Mouse (Mus musculus): Measurements from ENCODE around the gene Slitrk1. TPM values are rescaled to one million over a fixed set of nuclear protein-coding genes. Genes with fewer than 3 reads are reported as not detected.

The Slitrk1 gene
- polyA plus RNA-seq (2014; fragmentation: Nextera tagmentation; extraction: Ambion mirVana), result 0.39 and 0.43 TPM in 2 replicates

DNA sequence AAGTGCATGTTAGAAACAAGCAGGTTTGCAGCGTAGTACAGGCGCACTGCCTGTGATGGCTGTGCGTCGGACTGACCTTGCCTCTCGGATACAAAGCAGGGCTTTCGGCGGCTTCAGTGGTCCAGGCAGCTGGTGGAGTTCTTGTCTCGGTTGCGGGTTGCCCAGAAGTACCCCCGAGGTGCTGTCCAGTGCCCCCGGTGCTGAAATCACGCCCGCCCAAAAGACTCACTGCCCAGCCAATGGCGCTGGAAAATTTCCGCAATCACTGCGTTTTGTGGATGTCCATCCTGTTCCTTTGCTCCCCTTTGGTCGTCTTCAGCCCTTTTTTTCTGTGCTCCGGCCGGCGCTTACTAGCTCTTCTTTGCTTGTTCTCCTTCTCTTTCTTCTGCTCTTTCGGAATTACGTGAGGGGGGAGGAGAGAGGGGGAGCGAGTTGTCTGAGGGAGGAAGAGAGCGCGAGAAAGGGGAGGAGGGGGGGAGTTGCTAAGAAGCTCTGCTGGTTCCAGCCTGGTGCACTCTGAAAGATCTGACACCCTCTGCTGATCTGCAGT lies at the start of gene Slitrk1:
Gene Slitrk1, minus strand, starts transcription at position 445 of the 550 bp plus-strand sequence.
- Histone ChIP-seq H3K4me2 (peak within 1 kb of the TSS; percentile 47), H3K4me1 (replicated peaks; ENCODE audit: control insufficient read depth, insufficient read depth, low read length) (no peaks in the 10 kb centered on the region), H3K9ac (ENCODE audit: low read depth, low read length) (no peak within 1 kb of the TSS), H3K36me3 (ENCODE audit: control insufficient read depth, insufficient read depth, low read length) (no peaks in the 10 kb centered on the region), H3K27me3 (replicated peaks; ENCODE audit: control insufficient read depth, insufficient read depth, low read length) (peaks cover 38% of the 10 kb centered on the region), H3K9me3 (ENCODE audit: control insufficient read depth, low read length) (no peaks in the 10 kb centered on the region), H3K4me3 (ENCODE audit: low read depth, low read length) (peak within 1 kb of the TSS; percentile 24), H3K27ac (ENCODE audit: low read depth, low read length) (no peak within 1 kb of the TSS)
- ATAC-seq (replicated peaks; ENCODE audit: low FRiP score) (peak; percentile 39), DNase-seq (ENCODE audit: low spot score) (peak; percentile 56)
- WGBS, result 1% methylated on average over 24 of the region's 25 CpGs

DNA sequence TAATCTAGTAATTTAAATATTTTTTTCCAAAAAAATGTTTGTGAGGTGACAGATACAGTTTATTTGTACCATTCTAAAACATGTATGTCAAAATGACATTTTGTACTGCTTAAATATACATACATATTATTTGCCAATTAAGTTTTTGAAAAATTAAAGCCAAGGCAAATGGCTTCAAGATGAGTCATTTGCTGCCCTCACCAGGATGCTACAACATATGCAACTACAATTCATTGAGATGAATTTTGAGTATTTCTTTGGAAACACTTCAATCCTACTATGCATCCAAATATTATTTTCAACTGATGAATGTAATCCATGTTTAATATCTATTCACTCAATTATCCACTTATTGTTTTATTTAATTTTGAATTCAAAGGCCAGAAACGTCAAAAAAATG lies 21.8 kb upstream of the Slitrk1 start:
- no peaks in the 10 kb centered on the region for H3K4me1 ChIP-seq (replicated peaks; ENCODE audit: control insufficient read depth, insufficient read depth, low read length)
- H3K4me2 ChIP-seq, result no peak overlapping the region
- H3K9me3 ChIP-seq (ENCODE audit: control insufficient read depth, low read length), result no peaks in the 10 kb centered on the region
- DNase-seq (ENCODE audit: low spot score), result no peak
- no peak for ATAC-seq (replicated peaks; ENCODE audit: low FRiP score)
- WGBS, result 57% methylated on average over 1 of the region's 1 CpGs
- no peaks in the 10 kb centered on the region for H3K27me3 ChIP-seq (replicated peaks; ENCODE audit: control insufficient read depth, insufficient read depth, low read length)
- no peak overlapping the region for H3K9ac ChIP-seq (ENCODE audit: low read depth, low read length)
- H3K4me3 ChIP-seq (ENCODE audit: low read depth, low read length), result no peak overlapping the region
- H3K27ac ChIP-seq (ENCODE audit: low read depth, low read length), result no peak overlapping the region
- H3K36me3 ChIP-seq (ENCODE audit: control insufficient read depth, insufficient read depth, low read length), result no peaks in the 10 kb centered on the region

DNA sequence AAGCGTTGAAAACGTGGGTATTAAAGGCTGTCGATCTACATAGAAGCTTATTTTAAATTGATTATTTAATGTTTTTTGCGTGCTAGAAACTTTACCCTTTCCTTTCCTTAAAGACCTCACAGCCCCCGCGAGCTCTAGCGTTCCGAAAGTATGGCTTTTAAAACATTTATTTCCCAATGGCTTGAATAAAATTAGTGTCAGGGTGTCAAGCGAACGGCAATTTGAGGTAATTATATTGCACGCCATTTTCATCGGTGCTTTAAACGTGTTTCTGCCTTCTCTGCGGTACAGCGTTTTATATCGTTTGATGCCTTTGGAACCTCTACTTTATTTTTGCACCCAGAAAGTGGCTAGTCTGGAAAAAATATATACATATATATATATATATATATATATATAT lies 378 bp upstream of the Slitrk1 start:
- ATAC-seq (replicated peaks; ENCODE audit: low FRiP score) (no peak), DNase-seq (ENCODE audit: low spot score) (no peak)
- Histone ChIP-seq H3K9me3 (ENCODE audit: control insufficient read depth, low read length) (no peaks in the 10 kb centered on the region), H3K27ac (ENCODE audit: low read depth, low read length) (no peak overlapping the region), H3K36me3 (ENCODE audit: control insufficient read depth, insufficient read depth, low read length) (no peaks in the 10 kb centered on the region), H3K4me3 (ENCODE audit: low read depth, low read length) (no peak overlapping the region), H3K27me3 (replicated peaks; ENCODE audit: control insufficient read depth, insufficient read depth, low read length) (peaks cover 38% of the 10 kb centered on the region), H3K4me2 (peak overlapping the region; percentile 47; the same call in 1 of the 2 replicates), H3K9ac (ENCODE audit: low read depth, low read length) (no peak overlapping the region), H3K4me1 (replicated peaks; ENCODE audit: control insufficient read depth, insufficient read depth, low read length) (no peaks in the 10 kb centered on the region)
- WGBS, result 25% methylated on average over 16 of the region's 16 CpGs

DNA sequence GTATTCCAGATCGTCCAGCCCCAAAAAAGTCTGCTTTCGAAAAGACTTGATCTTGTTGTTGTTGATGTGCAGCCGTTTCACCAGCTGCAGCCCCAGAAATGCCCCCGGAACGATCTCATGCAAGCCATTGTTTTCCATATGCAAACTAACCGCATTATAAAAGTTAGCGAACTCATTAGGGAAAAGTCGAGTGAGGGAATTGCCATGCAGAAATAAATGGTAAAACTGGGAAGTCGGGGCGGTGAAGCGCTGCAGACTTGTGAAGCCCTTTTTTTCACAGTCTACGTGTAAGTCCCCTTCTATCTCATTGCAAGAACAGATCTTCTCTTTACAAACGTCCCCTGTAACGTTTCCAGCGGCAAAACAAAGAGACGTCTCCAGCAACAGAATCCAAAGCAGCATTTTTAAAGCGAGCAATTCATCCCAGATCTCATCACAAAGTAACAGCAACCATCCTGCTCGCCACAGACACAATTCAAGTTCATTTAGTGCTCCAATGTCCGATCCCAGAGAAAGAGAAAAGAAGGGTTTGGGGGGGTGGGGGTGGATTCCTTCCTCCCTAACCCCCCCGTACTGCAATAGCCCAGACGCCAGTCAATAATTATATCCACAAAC lies 975 bp downstream of the Slitrk1 start:
- WGBS, result 5% methylated on average over 21 of the region's 21 CpGs
- H3K9me3 ChIP-seq (ENCODE audit: control insufficient read depth, low read length), result no peaks in the 10 kb centered on the region
- DNase-seq (ENCODE audit: low spot score) (no peak), ATAC-seq (replicated peaks; ENCODE audit: low FRiP score) (no peak)
- no peak overlapping the region; the same call in 1 of the 2 replicates for H3K4me3 ChIP-seq (ENCODE audit: low read depth, low read length)
- H3K27me3 ChIP-seq (replicated peaks; ENCODE audit: control insufficient read depth, insufficient read depth, low read length), result peaks cover 38% of the 10 kb centered on the region
- H3K4me1 ChIP-seq (replicated peaks; ENCODE audit: control insufficient read depth, insufficient read depth, low read length), result no peaks in the 10 kb centered on the region
- H3K4me2 ChIP-seq, result peak overlapping the region; percentile 47
- no peak overlapping the region for H3K27ac ChIP-seq (ENCODE audit: low read depth, low read length)
- H3K36me3 ChIP-seq (ENCODE audit: control insufficient read depth, insufficient read depth, low read length), result no peaks in the 10 kb centered on the region
- H3K9ac ChIP-seq (ENCODE audit: low read depth, low read length), result no peak overlapping the region

DNA sequence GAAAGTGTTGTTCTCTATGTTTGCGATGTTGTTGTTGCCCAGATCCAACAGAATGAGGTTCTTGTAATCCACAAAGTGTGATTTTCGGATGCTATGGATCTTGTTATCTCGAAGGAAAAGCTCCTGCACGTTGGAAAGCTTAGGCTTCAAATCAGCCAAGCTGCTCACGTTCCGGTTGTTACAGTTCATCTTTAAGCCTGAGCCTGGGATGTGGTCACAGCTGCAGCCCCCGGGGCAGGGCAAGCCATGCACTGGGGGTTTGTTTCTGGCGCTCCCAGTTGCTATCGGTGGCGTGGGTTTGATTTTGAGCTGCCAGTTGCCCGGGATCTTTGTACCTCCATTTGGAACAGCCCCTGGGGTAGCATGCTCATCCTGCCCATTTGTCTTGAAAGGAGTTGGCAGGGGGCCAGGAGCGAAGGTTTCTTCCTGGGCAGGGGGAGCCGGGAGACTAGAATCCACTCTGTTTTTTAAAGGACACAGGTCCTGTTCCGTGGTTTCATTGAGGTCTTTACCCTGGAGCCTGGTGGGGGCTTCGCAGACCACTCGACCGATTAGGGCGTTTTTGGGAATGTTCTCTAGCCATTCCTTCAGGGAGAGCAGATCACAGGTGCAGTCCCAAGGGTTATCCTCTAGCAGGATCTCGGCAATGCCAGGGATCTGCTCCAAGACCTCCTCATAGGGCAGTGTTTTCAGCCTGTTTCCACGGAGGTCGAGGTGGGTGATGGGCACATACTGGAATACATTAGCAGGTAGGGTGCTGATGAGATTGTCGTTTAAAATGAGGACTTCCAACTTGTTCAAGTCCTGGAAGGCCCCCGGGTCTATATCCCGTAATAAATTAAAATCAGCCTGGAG lies 1.7 kb downstream of the Slitrk1 start:
- Histone ChIP-seq H3K4me2 (peak overlapping the region; percentile 28), H3K9me3 (ENCODE audit: control insufficient read depth, low read length) (no peaks in the 10 kb centered on the region), H3K27ac (ENCODE audit: low read depth, low read length) (no peak overlapping the region), H3K36me3 (ENCODE audit: control insufficient read depth, insufficient read depth, low read length) (no peaks in the 10 kb centered on the region), H3K4me1 (replicated peaks; ENCODE audit: control insufficient read depth, insufficient read depth, low read length) (no peaks in the 10 kb centered on the region), H3K4me3 (ENCODE audit: low read depth, low read length) (no peak overlapping the region; the same call in 1 of the 2 replicates), H3K9ac (ENCODE audit: low read depth, low read length) (no peak overlapping the region), H3K27me3 (replicated peaks; ENCODE audit: control insufficient read depth, insufficient read depth, low read length) (peaks cover 38% of the 10 kb centered on the region)
- ATAC-seq (replicated peaks; ENCODE audit: low FRiP score) (no peak), DNase-seq (ENCODE audit: low spot score) (peak; percentile 33)
- 9% methylated on average over 24 of the region's 24 CpGs for WGBS

DNA sequence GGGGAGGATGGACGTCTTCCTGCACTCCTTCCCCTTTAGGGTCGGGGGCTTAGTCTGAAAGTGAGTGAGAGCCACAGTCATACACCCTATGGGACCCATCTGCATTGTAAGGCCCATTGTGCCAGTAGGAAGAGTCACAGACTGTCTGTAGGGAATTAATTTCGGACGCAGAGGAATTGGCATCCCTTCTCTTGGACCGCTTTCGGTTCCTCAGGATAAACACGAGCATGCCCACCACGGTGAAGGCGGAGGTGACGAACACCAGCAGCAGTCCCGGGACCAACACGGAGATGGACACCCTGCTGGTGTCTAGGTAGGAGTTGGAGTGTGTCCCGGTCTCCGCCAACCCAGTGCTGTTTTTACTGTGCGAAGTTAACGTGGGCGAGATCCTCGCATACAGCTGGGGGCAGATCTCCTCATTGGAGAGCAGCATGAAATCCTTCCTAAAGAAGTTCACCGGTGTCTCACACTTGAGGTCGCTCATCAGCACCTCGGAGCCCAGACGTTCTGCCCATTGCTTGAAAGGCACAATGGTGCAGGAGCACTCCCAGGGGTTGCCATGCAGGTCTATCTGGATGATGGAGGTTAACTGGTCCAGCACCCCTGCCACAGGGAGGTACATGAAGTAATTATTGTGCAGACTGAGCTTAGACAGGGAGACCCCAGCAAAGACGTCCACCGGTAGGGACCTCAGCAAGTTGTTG lies 2.7 kb downstream of the Slitrk1 start:
- no peaks in the 10 kb centered on the region for H3K4me1 ChIP-seq (replicated peaks; ENCODE audit: control insufficient read depth, insufficient read depth, low read length)
- no peaks in the 10 kb centered on the region for H3K9me3 ChIP-seq (ENCODE audit: control insufficient read depth, low read length)
- H3K4me3 ChIP-seq (ENCODE audit: low read depth, low read length), result peak overlapping the region; percentile 14; the same call in 1 of the 2 replicates
- DNase-seq (ENCODE audit: low spot score) (peak; percentile 32), ATAC-seq (replicated peaks; ENCODE audit: low FRiP score) (no peak)
- H3K9ac ChIP-seq (ENCODE audit: low read depth, low read length), result no peak overlapping the region
- 3% methylated on average over 24 of the region's 24 CpGs for WGBS
- no peaks in the 10 kb centered on the region for H3K36me3 ChIP-seq (ENCODE audit: control insufficient read depth, insufficient read depth, low read length)
- peak overlapping the region; percentile 51 for H3K4me2 ChIP-seq
- H3K27me3 ChIP-seq (replicated peaks; ENCODE audit: control insufficient read depth, insufficient read depth, low read length), result peaks cover 38% of the 10 kb centered on the region
- H3K27ac ChIP-seq (ENCODE audit: low read depth, low read length), result no peak overlapping the region

DNA sequence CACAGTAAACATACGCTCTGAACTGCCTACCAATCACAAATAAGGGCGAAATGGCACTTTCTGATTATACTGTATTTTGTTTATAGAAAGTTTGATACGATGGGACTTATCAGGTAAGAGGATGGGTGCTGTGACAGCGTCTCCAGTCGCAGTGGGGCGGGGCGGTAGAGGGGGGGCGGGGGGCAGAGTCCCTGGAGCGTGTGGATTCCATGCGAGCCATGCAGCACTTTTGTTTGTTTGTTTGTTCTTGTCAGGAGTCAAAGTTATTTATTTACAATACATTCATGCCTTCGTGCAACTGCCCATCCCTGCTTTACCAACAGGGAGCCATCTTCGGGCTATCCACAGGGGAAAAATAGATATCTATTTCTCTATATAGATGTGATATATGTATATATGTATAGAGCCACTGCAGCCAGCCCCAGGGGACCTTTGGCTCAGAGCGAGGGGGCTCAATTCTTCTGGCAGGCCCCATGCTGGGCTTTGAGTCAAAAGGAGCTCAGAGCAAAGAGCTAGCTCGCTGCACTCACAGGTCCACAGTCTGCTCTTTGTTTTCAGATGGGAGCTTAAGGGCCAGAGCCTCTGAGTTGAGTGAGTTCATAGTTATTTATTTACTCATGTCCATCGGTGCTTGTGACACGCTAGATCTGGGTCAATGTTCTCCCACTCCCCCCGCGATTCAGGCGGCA lies 3.4 kb downstream of the Slitrk1 start:
- ATAC-seq (replicated peaks; ENCODE audit: low FRiP score), result no peak
- Histone ChIP-seq H3K9ac (ENCODE audit: low read depth, low read length) (no peak overlapping the region), H3K4me3 (ENCODE audit: low read depth, low read length) (peak overlapping the region; percentile 14; the same call in 1 of the 2 replicates), H3K9me3 (ENCODE audit: control insufficient read depth, low read length) (no peaks in the 10 kb centered on the region), H3K27me3 (replicated peaks; ENCODE audit: control insufficient read depth, insufficient read depth, low read length) (peaks cover 38% of the 10 kb centered on the region), H3K36me3 (ENCODE audit: control insufficient read depth, insufficient read depth, low read length) (no peaks in the 10 kb centered on the region), H3K27ac (ENCODE audit: low read depth, low read length) (no peak overlapping the region), H3K4me1 (replicated peaks; ENCODE audit: control insufficient read depth, insufficient read depth, low read length) (no peaks in the 10 kb centered on the region), H3K4me2 (peak overlapping the region; percentile 51)
- 6% methylated on average over 19 of the region's 19 CpGs for WGBS
- DNase-seq (ENCODE audit: low spot score), result no peak

Measured in liver, embryonic 11.5 days (tissue).